Mouse (Mus musculus): ENCODE results near the gene Dbx2. TPM values are rescaled to one million over a fixed set of nuclear protein-coding genes. Genes with fewer than 3 reads are reported as not detected.

The Dbx2 gene
- polyA plus RNA-seq, 1 experiment from 2014 or later: not detected

DNA sequence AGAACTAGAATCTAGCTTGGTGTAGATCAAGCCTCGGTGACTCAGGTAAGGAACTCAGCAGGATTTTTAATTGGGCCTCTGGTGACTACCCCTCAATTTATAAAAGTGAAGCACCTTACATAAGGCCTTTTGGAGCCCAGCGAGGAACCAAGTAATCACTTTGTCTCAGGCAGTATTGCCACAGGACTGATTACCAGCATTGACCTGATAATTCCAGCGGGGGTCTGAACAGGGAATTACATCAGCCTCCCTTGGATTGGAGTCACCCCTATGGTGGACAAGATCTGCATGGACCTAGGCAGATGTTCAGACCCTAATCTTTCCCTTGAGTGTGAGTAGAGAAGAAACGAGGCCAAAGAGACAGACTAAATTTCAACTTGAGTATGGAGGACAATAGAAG lies 26.9 kb upstream of the Dbx2 start:
- no peaks in the 10 kb centered on the region for H3K9me3 ChIP-seq (ENCODE audit: control insufficient read depth)
- H3K36me3 ChIP-seq (ENCODE audit: control insufficient read depth, insufficient read depth): no peaks in the 10 kb centered on the region
- H3K4me1 ChIP-seq (replicated peaks; ENCODE audit: control insufficient read depth, insufficient read depth, low read length): no peaks in the 10 kb centered on the region
- H3K4me3 ChIP-seq (ENCODE audit: low read depth, low read length): no peak overlapping the region
- WGBS: 90% methylated on average over 4 of the region's 4 CpGs
- no peak for TF ChIP-seq CTCF (IDR thresholded peaks at IDR 0.05; ENCODE audit: low read depth)
- ATAC-seq: no peak
- no peak overlapping the region for H3K27ac ChIP-seq (ENCODE audit: low read depth, low read length)
- no peak overlapping the region for H3K4me2 ChIP-seq (replicated peaks; ENCODE audit: low read depth)
- H3K9ac ChIP-seq (ENCODE audit: low read depth, low read length): no peak overlapping the region
- no peaks in the 10 kb centered on the region for H3K27me3 ChIP-seq (replicated peaks; ENCODE audit: control insufficient read depth, insufficient read depth, low read length)

DNA sequence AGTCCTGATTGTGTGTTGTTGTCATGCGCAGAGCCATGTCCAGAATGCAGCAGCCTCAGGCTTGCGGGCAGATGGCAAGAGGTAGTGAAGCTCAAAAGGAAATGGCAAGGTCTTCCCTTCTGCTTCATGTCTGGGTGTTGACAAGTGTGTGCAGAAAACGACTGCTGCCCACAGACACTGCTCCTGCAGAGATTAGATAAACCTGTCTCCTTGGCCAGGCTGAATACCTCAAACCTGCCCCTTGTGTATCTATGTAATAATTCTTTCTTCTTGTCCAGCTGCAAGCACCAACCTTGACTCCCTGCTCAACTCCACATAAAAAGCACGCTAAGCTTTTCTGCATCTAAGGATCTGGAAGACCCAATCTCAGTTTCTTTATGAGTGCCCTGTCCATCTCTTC lies 19.9 kb upstream of the Dbx2 start:
- no peak for TF ChIP-seq CTCF (IDR thresholded peaks at IDR 0.05; ENCODE audit: low read depth)
- ATAC-seq: no peak
- H3K27me3 ChIP-seq (replicated peaks; ENCODE audit: control insufficient read depth, insufficient read depth, low read length): no peaks in the 10 kb centered on the region
- no peaks in the 10 kb centered on the region for H3K4me1 ChIP-seq (replicated peaks; ENCODE audit: control insufficient read depth, insufficient read depth, low read length)
- WGBS: 62% methylated on average over 4 of the region's 4 CpGs
- no peak overlapping the region for H3K27ac ChIP-seq (ENCODE audit: low read depth, low read length)
- H3K9me3 ChIP-seq (ENCODE audit: control insufficient read depth): no peaks in the 10 kb centered on the region
- H3K9ac ChIP-seq (ENCODE audit: low read depth, low read length): no peak overlapping the region
- H3K4me3 ChIP-seq (ENCODE audit: low read depth, low read length): no peak overlapping the region
- H3K36me3 ChIP-seq (ENCODE audit: control insufficient read depth, insufficient read depth): no peaks in the 10 kb centered on the region
- H3K4me2 ChIP-seq (replicated peaks; ENCODE audit: low read depth): no peak overlapping the region

DNA sequence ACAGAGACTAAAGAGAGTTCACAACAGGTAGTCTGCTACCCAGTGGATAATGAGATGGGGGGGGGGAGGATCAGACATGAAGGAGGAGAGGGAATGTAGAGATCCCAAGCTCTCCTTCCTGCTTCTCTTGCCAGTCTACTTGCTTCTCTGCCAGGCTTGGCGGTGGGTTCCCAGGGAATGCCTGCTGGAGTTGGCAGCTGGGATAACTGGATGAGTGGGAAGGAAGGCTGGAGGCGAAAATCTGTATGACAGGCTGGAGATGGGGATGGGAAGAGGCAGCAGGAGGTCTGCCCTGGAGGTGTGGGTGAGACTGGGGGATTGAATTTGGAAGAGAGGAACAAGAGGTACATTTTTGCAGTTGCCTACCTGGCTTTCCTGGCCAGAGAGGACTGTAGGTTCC lies 19.4 kb upstream of the Dbx2 start:
- no peak for ATAC-seq
- Histone ChIP-seq H3K36me3 (ENCODE audit: control insufficient read depth, insufficient read depth) (no peaks in the 10 kb centered on the region), H3K9ac (ENCODE audit: low read depth, low read length) (no peak overlapping the region), H3K4me2 (replicated peaks; ENCODE audit: low read depth) (no peak overlapping the region), H3K4me3 (ENCODE audit: low read depth, low read length) (no peak overlapping the region), H3K4me1 (replicated peaks; ENCODE audit: control insufficient read depth, insufficient read depth, low read length) (no peaks in the 10 kb centered on the region), H3K27me3 (replicated peaks; ENCODE audit: control insufficient read depth, insufficient read depth, low read length) (no peaks in the 10 kb centered on the region), H3K27ac (ENCODE audit: low read depth, low read length) (no peak overlapping the region), H3K9me3 (ENCODE audit: control insufficient read depth) (no peaks in the 10 kb centered on the region)
- 82% methylated on average over 2 of the region's 2 CpGs for WGBS
- TF ChIP-seq CTCF (IDR thresholded peaks at IDR 0.05; ENCODE audit: low read depth): no peak

DNA sequence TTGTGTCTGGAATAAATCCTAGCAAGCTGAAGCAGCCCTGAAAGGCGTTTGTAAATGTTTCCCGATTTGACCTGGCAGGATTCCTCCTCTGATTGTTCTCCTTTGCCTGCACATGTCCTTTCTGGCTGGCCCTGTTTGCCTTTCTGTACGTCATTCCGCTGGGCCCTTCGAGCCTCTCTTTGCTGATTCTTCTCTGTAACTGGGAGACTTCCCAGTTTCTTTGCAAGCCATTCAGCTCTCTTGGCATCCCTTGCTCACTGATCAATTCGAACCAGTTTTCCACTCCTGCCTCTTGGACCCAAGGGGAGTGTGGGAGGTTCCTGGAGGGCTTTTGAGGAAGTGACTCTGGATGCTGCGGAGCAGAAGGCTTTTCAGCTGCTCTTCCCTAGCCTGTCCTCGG lies 11.4 kb upstream of the Dbx2 start:
- H3K27ac ChIP-seq (ENCODE audit: low read depth, low read length): no peak overlapping the region
- 22% methylated on average over 8 of the region's 8 CpGs for WGBS
- no peak for ATAC-seq
- H3K4me2 ChIP-seq (replicated peaks; ENCODE audit: low read depth): no peak overlapping the region
- no peaks in the 10 kb centered on the region for H3K4me1 ChIP-seq (replicated peaks; ENCODE audit: control insufficient read depth, insufficient read depth, low read length)
- no peaks in the 10 kb centered on the region for H3K36me3 ChIP-seq (ENCODE audit: control insufficient read depth, insufficient read depth)
- H3K4me3 ChIP-seq (ENCODE audit: low read depth, low read length): no peak overlapping the region
- TF ChIP-seq CTCF (IDR thresholded peaks at IDR 0.05; ENCODE audit: low read depth): no peak
- no peak overlapping the region for H3K9ac ChIP-seq (ENCODE audit: low read depth, low read length)
- no peaks in the 10 kb centered on the region for H3K27me3 ChIP-seq (replicated peaks; ENCODE audit: control insufficient read depth, insufficient read depth, low read length)
- H3K9me3 ChIP-seq (ENCODE audit: control insufficient read depth): no peaks in the 10 kb centered on the region

DNA sequence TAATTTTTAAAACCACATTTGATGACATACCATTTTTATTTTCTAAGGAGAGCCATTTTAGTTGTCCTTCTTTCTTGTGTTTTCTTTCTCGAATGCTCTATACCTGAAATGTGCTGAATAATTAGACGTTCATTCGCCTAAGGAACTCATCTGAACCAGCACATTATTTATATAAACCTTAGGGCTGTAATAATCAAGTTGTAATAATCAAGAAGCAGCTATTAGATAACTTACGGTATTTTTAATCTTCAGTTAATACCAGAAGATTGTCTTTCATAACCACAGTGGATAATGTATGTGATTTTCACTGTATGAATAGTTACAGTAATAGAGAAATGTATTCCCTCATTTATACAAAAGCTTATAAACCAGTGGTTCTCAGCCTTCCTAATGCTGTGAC lies 9.2 kb upstream of the Dbx2 start:
- no peak for TF ChIP-seq CTCF (IDR thresholded peaks at IDR 0.05; ENCODE audit: low read depth)
- no peak overlapping the region for H3K4me2 ChIP-seq (replicated peaks; ENCODE audit: low read depth)
- no peak overlapping the region for H3K9ac ChIP-seq (ENCODE audit: low read depth, low read length)
- no peaks in the 10 kb centered on the region for H3K9me3 ChIP-seq (ENCODE audit: control insufficient read depth)
- no peaks in the 10 kb centered on the region for H3K27me3 ChIP-seq (replicated peaks; ENCODE audit: control insufficient read depth, insufficient read depth, low read length)
- no peak overlapping the region for H3K4me3 ChIP-seq (ENCODE audit: low read depth, low read length)
- ATAC-seq: no peak
- no peak overlapping the region for H3K27ac ChIP-seq (ENCODE audit: low read depth, low read length)
- WGBS: 89% methylated on average over 4 of the region's 4 CpGs
- H3K36me3 ChIP-seq (ENCODE audit: control insufficient read depth, insufficient read depth): no peaks in the 10 kb centered on the region
- H3K4me1 ChIP-seq (replicated peaks; ENCODE audit: control insufficient read depth, insufficient read depth, low read length): no peaks in the 10 kb centered on the region

DNA sequence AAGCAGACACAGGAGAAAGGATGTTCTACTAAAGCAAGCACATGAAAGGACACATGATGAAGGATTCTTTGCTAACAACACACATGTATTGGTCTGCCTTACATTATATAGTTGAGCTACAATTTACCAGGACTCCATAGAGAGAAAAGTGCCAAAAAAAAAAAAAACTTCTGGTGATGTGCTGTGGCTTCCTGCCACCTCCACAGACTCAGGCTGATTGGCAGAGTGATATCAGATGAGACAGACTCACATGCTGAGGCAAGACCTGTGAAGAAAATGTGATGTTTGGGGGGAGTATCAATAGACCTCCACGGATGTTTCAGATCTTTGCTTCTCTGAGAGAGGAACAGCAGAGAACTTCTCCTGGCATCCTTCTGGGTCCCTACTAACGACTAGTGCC lies 6.0 kb upstream of the Dbx2 start:
- H3K4me3 ChIP-seq (ENCODE audit: low read depth, low read length): no peak overlapping the region
- no peak for TF ChIP-seq CTCF (IDR thresholded peaks at IDR 0.05; ENCODE audit: low read depth)
- no peaks in the 10 kb centered on the region for H3K4me1 ChIP-seq (replicated peaks; ENCODE audit: control insufficient read depth, insufficient read depth, low read length)
- H3K27me3 ChIP-seq (replicated peaks; ENCODE audit: control insufficient read depth, insufficient read depth, low read length): no peaks in the 10 kb centered on the region
- 66% methylated on average over 2 of the region's 2 CpGs for WGBS
- ATAC-seq: no peak
- H3K9me3 ChIP-seq (ENCODE audit: control insufficient read depth): no peaks in the 10 kb centered on the region
- no peak overlapping the region for H3K27ac ChIP-seq (ENCODE audit: low read depth, low read length)
- no peaks in the 10 kb centered on the region for H3K36me3 ChIP-seq (ENCODE audit: control insufficient read depth, insufficient read depth)
- no peak overlapping the region for H3K9ac ChIP-seq (ENCODE audit: low read depth, low read length)
- no peak overlapping the region for H3K4me2 ChIP-seq (replicated peaks; ENCODE audit: low read depth)

DNA sequence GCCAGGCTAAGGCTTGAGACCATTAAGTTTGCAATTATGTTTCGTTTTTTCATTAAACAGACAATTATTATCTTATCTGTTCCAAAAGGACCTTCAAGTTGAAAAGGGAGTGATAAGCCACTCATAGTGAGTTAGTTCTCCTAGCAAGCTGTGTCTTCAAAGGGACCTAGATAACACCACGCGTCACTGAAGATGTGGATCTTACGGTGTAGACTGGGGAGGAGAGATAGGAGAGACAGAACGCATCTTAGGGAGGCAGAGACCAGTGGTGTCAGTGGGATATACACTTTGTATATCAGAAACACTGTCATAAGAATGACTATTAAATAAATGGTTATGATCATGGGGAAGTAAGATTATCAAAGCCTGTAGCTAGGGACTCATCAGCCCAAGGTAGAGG lies 4.6 kb upstream of the Dbx2 start:
- no peak for ATAC-seq
- H3K36me3 ChIP-seq (ENCODE audit: control insufficient read depth, insufficient read depth): no peaks in the 10 kb centered on the region
- WGBS: 74% methylated on average over 5 of the region's 5 CpGs
- H3K27me3 ChIP-seq (replicated peaks; ENCODE audit: control insufficient read depth, insufficient read depth, low read length): peaks cover 3% of the 10 kb centered on the region; the same call in 1 of the 2 replicates
- no peak overlapping the region for H3K9ac ChIP-seq (ENCODE audit: low read depth, low read length)
- no peaks in the 10 kb centered on the region for H3K9me3 ChIP-seq (ENCODE audit: control insufficient read depth)
- H3K27ac ChIP-seq (ENCODE audit: low read depth, low read length): no peak overlapping the region
- H3K4me1 ChIP-seq (replicated peaks; ENCODE audit: control insufficient read depth, insufficient read depth, low read length): no peaks in the 10 kb centered on the region
- H3K4me2 ChIP-seq (replicated peaks; ENCODE audit: low read depth): no peak overlapping the region
- no peak overlapping the region for H3K4me3 ChIP-seq (ENCODE audit: low read depth, low read length)
- no peak for TF ChIP-seq CTCF (IDR thresholded peaks at IDR 0.05; ENCODE audit: low read depth)

All from intestine, postnatal 0 days (tissue).